Mouse (Mus musculus) forebrain, postnatal 0 days (tissue): ENCODE measurements around the gene Cyp2d34. TPM values are rescaled to one million over a fixed set of nuclear protein-coding genes. Genes with fewer than 3 reads are reported as not detected.

Experiments
- ATAC-seq: fragments of 200-750 bp; cut with Nextera tagmentation; 2 replicates; pipeline ENCODE4 v1.8.0; 2017; ENCODE audit warnings: mild to moderate bottlenecking, moderate library complexity
- DNase-seq: peaks from one replicate; pipeline ENCODE4 v3.0.0-alpha.2; 2015
- H3K27ac ChIP-seq: fragments of 300-500 bp; sonication (generic); 2 replicates; pipeline ENCODE4 v1.5.1; 2014; ENCODE audit warnings: low read depth, mild to moderate bottlenecking, antibody characterized with exemption, low read length, moderate library complexity, mixed read lengths
- H3K27me3 ChIP-seq: fragments of 300-500 bp; sonication (generic); 2 replicates; pipeline ENCODE4 v1.6.1; 2014; ENCODE audit warnings: mild to moderate bottlenecking, low read length, mixed read lengths; ENCODE audit not compliant: insufficient read depth
- H3K36me3 ChIP-seq: fragments of 300-500 bp; sonication (generic); 2 replicates; pipeline ENCODE4 v1.6.1; 2014; ENCODE audit warnings: mild to moderate bottlenecking, moderate library complexity; ENCODE audit not compliant: insufficient read depth
- H3K4me1 ChIP-seq: fragments of 300-500 bp; sonication (generic); 2 replicates; pipeline ENCODE4 v1.6.1; 2014; ENCODE audit warnings: antibody characterized with exemption; ENCODE audit not compliant: insufficient read depth
- H3K4me2 ChIP-seq: fragments of 300-500 bp; sonication (generic); 2 replicates; pipeline ENCODE4 v1.6.1; 2014; ENCODE audit warnings: low read depth, mild to moderate bottlenecking, moderate library complexity
- H3K4me3 ChIP-seq: fragments of 300-500 bp; sonication (generic); 2 replicates; pipeline ENCODE4 v1.5.1; 2014; ENCODE audit warnings: low read depth, low read length, mixed read lengths
- H3K9ac ChIP-seq: fragments of 300-500 bp; sonication (generic); 2 replicates; pipeline ENCODE4 v1.6.1; 2014; ENCODE audit warnings: mild to moderate bottlenecking
- H3K9me3 ChIP-seq: fragments of 300-500 bp; sonication (generic); 2 replicates; pipeline ENCODE4 v1.6.1; 2016; ENCODE audit warnings: low read length
- CTCF ChIP-seq: sonication (generic); IDR thresholded peaks from 2 replicates; pipeline ENCODE4 v1.5.1; 2016; ENCODE audit warnings: antibody characterized with exemption, control low read depth, low read depth
- WGBS: fragments of 180-500 bp; shearing (Covaris S2); extraction: QIAGEN DNeasy Blood & Tissue Kit; methylation state at CpG from one replicate; pipeline ENCODE4 v1.1.7; 2014; 5-methylcytosine and 5-hydroxymethylcytosine counted together
- microRNA-seq, 2 experiments: library from miRNA; unstranded; fragments of <30 nt; microRNA quantifications; one replicate each; pipeline ENCODE4; 2016
- polyA plus RNA-seq: library from polyadenylated mRNA; unstranded; fragments of >200 nt; fragmentation: Nextera tagmentation; extraction: Ambion mirVana; gene quantifications from 2 replicates; pipeline ENCODE4 v1.2.1, GENCODE M21; 2015
- total RNA-seq: library from RNA; depleted of rRNA; stranded (reverse); fragments of >200 nt; gene quantifications from 2 replicates; pipeline ENCODE4 v1.2.3, GENCODE M21; 2014; rRNA removed

Cyp2d34 gene
- total and polyA plus RNA-seq, 2 experiments from 2014 or later, result not detected

- Histone ChIP-seq H3K4me2 (no peak overlapping the region), H3K36me3 (no peaks in the 10 kb centered on the region), H3K27me3 (no peaks in the 10 kb centered on the region), H3K4me3 (no peak overlapping the region), H3K27ac (no peak overlapping the region), H3K9me3 (no peaks in the 10 kb centered on the region), H3K4me1 (no peaks in the 10 kb centered on the region), H3K9ac (no peak overlapping the region)
- no peak for DNase-seq
- 72% methylated on average over 1 of the region's 1 CpGs for WGBS
- TF ChIP-seq CTCF, result no peak
- no peak for ATAC-seq
Observed at GRCm38 (mm10) chr15:82572856-82573255, 47.9 kb downstream of the Cyp2d34 start.

Small RNAs within 50 kb of the gene (microRNA-seq; reads per million reads assigned to microRNA genes)
- gene Gm27463 (0 reads per million in 2 experiments), gene Gm27742 (0 reads per million in 2 experiments)

Other genes with a start within 250 kb of the Cyp2d34 start
- 2.1 and 3.1 TPM in 2 replicates for gene Cyp2d22, start 240.7 kb downstream of the Cyp2d34 start, total RNA-seq
- gene Cyp2d22, start 240.7 kb downstream of the Cyp2d34 start, polyA plus RNA-seq, result 1.8 and 1.9 TPM in 2 replicates
- gene Cyp2d11, start 226.9 kb downstream of the Cyp2d34 start, total RNA-seq, result not detected in 2 replicates
- gene Cyp2d11, start 226.9 kb downstream of the Cyp2d34 start, polyA plus RNA-seq, result not detected in 2 replicates
- not detected in 2 replicates for gene Cyp2d10, start 213.8 kb downstream of the Cyp2d34 start, total RNA-seq
- gene Cyp2d10, start 213.8 kb downstream of the Cyp2d34 start, polyA plus RNA-seq, result not detected in 2 replicates
- gene Cyp2d9, start 187.5 kb downstream of the Cyp2d34 start, total RNA-seq, result not detected in 2 replicates
- gene Cyp2d9, start 187.5 kb downstream of the Cyp2d34 start, polyA plus RNA-seq, result 0.15 TPM in 1 of 2 replicates, not detected in the other
- gene Cyp2d12, start 65.9 kb downstream of the Cyp2d34 start, total RNA-seq, result not detected in 2 replicates
- not detected in 2 replicates for gene Cyp2d12, start 65.9 kb downstream of the Cyp2d34 start, polyA plus RNA-seq
- not detected in 2 replicates for gene Cyp2d40, start 143.2 kb upstream of the Cyp2d34 start, total RNA-seq
- not detected in 2 replicates for gene Cyp2d40, start 143.2 kb upstream of the Cyp2d34 start, polyA plus RNA-seq
- gene Cyp2d26, start 173.3 kb upstream of the Cyp2d34 start, total RNA-seq, result 0.08 TPM in 1 of 2 replicates, not detected in the other
- not detected in 2 replicates for gene Cyp2d26, start 173.3 kb upstream of the Cyp2d34 start, polyA plus RNA-seq